8 mouse cellular contexts compared by ENCODE assay signal in the genomic region with DNA sequence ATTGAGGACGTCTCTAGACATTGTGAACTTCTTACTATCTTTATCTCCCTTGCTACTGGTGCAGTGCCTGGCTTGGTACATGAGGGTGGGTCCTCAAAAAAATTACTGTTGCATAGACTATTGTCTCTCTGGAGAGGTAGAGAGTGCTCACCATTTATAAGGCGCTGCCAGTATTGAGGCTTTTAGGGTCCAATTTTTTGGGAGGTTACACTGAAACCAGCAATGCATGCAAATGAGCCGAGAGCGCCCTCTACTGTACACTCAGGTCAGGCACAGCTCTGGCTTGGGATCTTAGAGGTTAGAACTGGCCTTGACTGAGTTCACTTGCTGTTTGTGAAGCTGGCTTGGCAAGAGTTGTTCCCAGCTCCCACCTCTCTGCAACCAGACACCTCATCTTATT. TPM values are rescaled to one million over a fixed set of nuclear protein-coding genes. Genes with fewer than 3 reads are reported as not detected.
DNase-seq lines count a peak whose midpoint lies in the region; ATAC-seq and TF ChIP-seq lines count a peak whose summit lies in the region.

No protein-coding gene starts in this region.

- H3K36me3 ChIP-seq in kidney, embryonic 15.5 days: no peaks in the 10 kb centered on the region
- no peaks in the 10 kb centered on the region for H3K36me3 ChIP-seq in intestine, postnatal 0 days (ENCODE audit: control insufficient read depth, insufficient read depth)
- H3K36me3 ChIP-seq in limb, embryonic 14.5 days (ENCODE audit: control insufficient read depth, insufficient read depth, low read length): no peaks in the 10 kb centered on the region
- peaks cover 51% of the 10 kb centered on the region for H3K36me3 ChIP-seq in neural tube, embryonic 13.5 days
- H3K36me3 ChIP-seq in stomach, postnatal 0 days (ENCODE audit: control insufficient read depth, insufficient read depth, low read length): no peaks in the 10 kb centered on the region

- no peaks in the 10 kb centered on the region for H3K4me1 ChIP-seq in kidney, embryonic 15.5 days
- no peaks in the 10 kb centered on the region for H3K4me1 ChIP-seq in intestine, postnatal 0 days (replicated peaks; ENCODE audit: control insufficient read depth, insufficient read depth, low read length)
- H3K4me1 ChIP-seq in limb, embryonic 14.5 days (ENCODE audit: control insufficient read depth, insufficient read depth, low read length): no peaks in the 10 kb centered on the region
- peaks cover 17% of the 10 kb centered on the region for H3K4me1 ChIP-seq in neural tube, embryonic 13.5 days (replicated peaks)
- H3K4me1 ChIP-seq in stomach, postnatal 0 days (replicated peaks; ENCODE audit: control insufficient read depth, insufficient read depth): no peaks in the 10 kb centered on the region

- TF ChIP-seq CTCF in intestine, postnatal 0 days (IDR thresholded peaks at IDR 0.05; ENCODE audit: low read depth): peak; percentile 97
- TF ChIP-seq CTCF in stomach, postnatal 0 days (IDR thresholded peaks at IDR 0.05; ENCODE audit: low read depth): peak; percentile 96

- no peak for ATAC-seq in kidney, embryonic 15.5 days (replicated peaks; ENCODE audit: low FRiP score)
- no peak for ATAC-seq in intestine, postnatal 0 days
- ATAC-seq in limb, embryonic 14.5 days (ENCODE audit: low FRiP score, low read depth): peak; percentile 77; the same call in 1 of the 2 replicates
- ATAC-seq in neural tube, embryonic 13.5 days (ENCODE audit: low read depth): peak; percentile 72
- peak; percentile 57; the same call in 1 of the 2 replicates for ATAC-seq in stomach, postnatal 0 days (ENCODE audit: low FRiP score, low TSS enrichment)

- no peak for TF ChIP-seq EP300 in stomach, postnatal 0 days (optimal IDR thresholded peaks at IDR 0.05)

- no peak overlapping the region for H3K4me3 ChIP-seq in kidney, embryonic 15.5 days (replicated peaks)
- no peak overlapping the region for H3K4me3 ChIP-seq in intestine, postnatal 0 days (ENCODE audit: low read depth, low read length)
- H3K4me3 ChIP-seq in limb, embryonic 14.5 days (replicated peaks; ENCODE audit: low read length): no peak overlapping the region
- H3K4me3 ChIP-seq in neural tube, embryonic 13.5 days: no peak overlapping the region
- no peak overlapping the region for H3K4me3 ChIP-seq in stomach, postnatal 0 days (ENCODE audit: low read depth, low read length)

- H3K9ac ChIP-seq in kidney, embryonic 15.5 days: no peak overlapping the region
- H3K9ac ChIP-seq in intestine, postnatal 0 days (ENCODE audit: low read depth, low read length): no peak overlapping the region
- no peak overlapping the region for H3K9ac ChIP-seq in limb, embryonic 14.5 days (ENCODE audit: low read depth, low read length, severe bottlenecking)
- no peak overlapping the region for H3K9ac ChIP-seq in neural tube, embryonic 13.5 days
- H3K9ac ChIP-seq in stomach, postnatal 0 days (ENCODE audit: low read length): no peak overlapping the region

- peak; percentile 65 for DNase-seq in kidney, adult 18-20 months
- DNase-seq in cerebellum, postnatal 14 days: peak; percentile 94 to 96
- peak; percentile 56 to 74 for DNase-seq in frontal cortex, postnatal 14 days (ENCODE audit: low spot score in 2 of 2)
- DNase-seq in limb, embryonic 14.5 days (ENCODE audit: low spot score): peak; percentile 77
- peak; percentile 71 for DNase-seq in stomach, postnatal 0 days (ENCODE audit: low spot score)

- H3K9me3 ChIP-seq in kidney, embryonic 15.5 days (replicated peaks): no peaks in the 10 kb centered on the region
- H3K9me3 ChIP-seq in intestine, postnatal 0 days (ENCODE audit: control insufficient read depth): no peaks in the 10 kb centered on the region
- H3K9me3 ChIP-seq in limb, embryonic 14.5 days (ENCODE audit: control insufficient read depth, low read length): no peaks in the 10 kb centered on the region
- H3K9me3 ChIP-seq in neural tube, embryonic 13.5 days: no peaks in the 10 kb centered on the region
- H3K9me3 ChIP-seq in stomach, postnatal 0 days (ENCODE audit: control insufficient read depth, low read length): no peaks in the 10 kb centered on the region

- WGBS in kidney, embryonic 15.5 days: 18% methylated on average over 4 of the region's 4 CpGs
- WGBS in intestine, postnatal 0 days: 15% methylated on average over 4 of the region's 4 CpGs
- WGBS in limb, embryonic 14.5 days: 19% methylated on average over 4 of the region's 4 CpGs
- WGBS in neural tube, embryonic 13.5 days: 8% methylated on average over 4 of the region's 4 CpGs
- WGBS in stomach, postnatal 0 days: 15% methylated on average over 4 of the region's 4 CpGs

- no peak overlapping the region for H3K4me2 ChIP-seq in kidney, embryonic 15.5 days
- H3K4me2 ChIP-seq in intestine, postnatal 0 days (replicated peaks; ENCODE audit: low read depth): no peak overlapping the region
- H3K4me2 ChIP-seq in limb, embryonic 14.5 days (replicated peaks; ENCODE audit: low read depth, low read length, severe bottlenecking): no peak overlapping the region
- no peak overlapping the region for H3K4me2 ChIP-seq in neural tube, embryonic 13.5 days
- H3K4me2 ChIP-seq in stomach, postnatal 0 days (replicated peaks; ENCODE audit: low read depth): no peak overlapping the region

- H3K27me3 ChIP-seq in kidney, embryonic 15.5 days: no peaks in the 10 kb centered on the region
- no peaks in the 10 kb centered on the region for H3K27me3 ChIP-seq in intestine, postnatal 0 days (replicated peaks; ENCODE audit: control insufficient read depth, insufficient read depth, low read length)
- no peaks in the 10 kb centered on the region for H3K27me3 ChIP-seq in limb, embryonic 14.5 days (ENCODE audit: control insufficient read depth, insufficient read depth, low read length)
- H3K27me3 ChIP-seq in neural tube, embryonic 13.5 days: no peaks in the 10 kb centered on the region
- H3K27me3 ChIP-seq in stomach, postnatal 0 days (ENCODE audit: control insufficient read depth, insufficient read depth, low read length): no peaks in the 10 kb centered on the region

- TF ChIP-seq POLR2A in limb, embryonic 14.5 days (IDR thresholded peaks at IDR 0.05; ENCODE audit: borderline replicate concordance, extremely low read depth, insufficient read depth, insufficient read length): no peak

- H3K27ac ChIP-seq in kidney, embryonic 15.5 days: no peak overlapping the region
- H3K27ac ChIP-seq in intestine, postnatal 0 days (ENCODE audit: low read depth, low read length): no peak overlapping the region
- H3K27ac ChIP-seq in limb, embryonic 14.5 days (replicated peaks; ENCODE audit: low read depth, low read length): no peak overlapping the region
- H3K27ac ChIP-seq in neural tube, embryonic 13.5 days (replicated peaks): peak overlapping the region; percentile 52; the same call in 1 of the 2 replicates
- no peak overlapping the region for H3K27ac ChIP-seq in stomach, postnatal 0 days (replicated peaks)

RNA-seq across cellular contexts. Expression of gene Cntn2, which starts 51.5 kb away (rescaled TPM):
- polyA plus RNA-seq in kidney, embryonic 15.5 days (2015; fragmentation: Nextera tagmentation; extraction: Ambion mirVana): 0.30 and 0.82 TPM in 2 replicates
- 0.14 and 0.29 TPM in 2 replicates for polyA plus RNA-seq in intestine, postnatal 0 days (2015; fragmentation: Nextera tagmentation; extraction: Ambion mirVana)
- 1.1 TPM in 2 replicates for polyA plus RNA-seq in limb, embryonic 14.5 days (2012; rRNA removed)
- polyA plus RNA-seq in limb, embryonic 14.5 days (2014; fragmentation: Nextera tagmentation; extraction: Ambion mirVana): 0.84 and 1.2 TPM in 2 replicates
- 84.9 and 102 TPM in 2 replicates for polyA plus RNA-seq in neural tube, embryonic 13.5 days (2015; fragmentation: Nextera tagmentation; extraction: Ambion mirVana)
- polyA plus RNA-seq in stomach, postnatal 0 days (2015; fragmentation: Nextera tagmentation; extraction: Ambion mirVana): 0.04 and 0.13 TPM in 2 replicates

Comparison
In these comparisons a context has a peak if more than half of its experiments do, and no peak if none do; other contexts are left out.
1. ATAC-seq: peak in limb, embryonic 14.5 days (single experiment), neural tube, embryonic 13.5 days (single experiment) and stomach, postnatal 0 days (single experiment); none in kidney, embryonic 15.5 days (single experiment) and intestine, postnatal 0 days (single experiment).
2. RNA of gene Cntn2, which starts 51.5 kb away (polyA plus RNA-seq): 84.9 to 102 TPM in neural tube, embryonic 13.5 days; 0.84 to 1.2 TPM in limb, embryonic 14.5 days, 0.30 to 0.82 TPM in kidney, embryonic 15.5 days, 0.14 to 0.29 TPM in intestine, postnatal 0 days and 0.04 to 0.13 TPM in stomach, postnatal 0 days; every median in the first group is over 10 times any median in the second.
3. Peak in every context shown above with its lines, with median percentiles within 50 percentile points of each other: DNase-seq.